Mouse (Mus musculus): ENCODE measurements around the gene Vamp1.

The Vamp1 gene

GRCm38 (mm10) chr6:125213129-125213528 is 2.2 kb upstream of the Vamp1 start:
- DNase-seq (ENCODE audit: low read depth, low spot score): no peak

- no peak for DNase-seq (ENCODE audit: low read depth, low spot score)
Measured at GRCm38 (mm10) chr6:125213715-125214114, 1.6 kb upstream of the Vamp1 start.

DNA sequence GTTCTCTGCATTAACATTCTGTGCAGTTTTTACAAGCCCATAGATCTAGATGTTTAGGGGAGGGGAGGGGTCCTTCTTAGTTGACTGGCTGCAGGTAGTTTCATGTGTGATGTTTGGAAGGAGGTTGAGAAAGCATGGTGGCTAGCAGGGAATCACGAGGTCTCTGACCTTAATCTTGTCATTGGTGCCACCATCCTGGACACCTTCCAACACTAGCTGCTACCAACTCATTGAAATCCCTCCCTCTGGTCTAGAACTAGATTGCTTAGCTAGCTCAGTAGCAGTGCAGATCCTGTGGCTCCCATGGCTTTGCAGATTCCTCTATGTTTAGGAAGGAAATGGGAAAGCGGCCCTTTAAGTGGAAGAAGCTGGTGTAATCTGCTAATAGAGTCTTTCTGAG is 1.5 kb downstream of the Vamp1 start:
- DNase-seq (ENCODE audit: low read depth, low spot score): no peak

- no peak for DNase-seq (ENCODE audit: low read depth, low spot score)
Measured at GRCm38 (mm10) chr6:125217899-125218298, 2.5 kb downstream of the Vamp1 start.

DNA sequence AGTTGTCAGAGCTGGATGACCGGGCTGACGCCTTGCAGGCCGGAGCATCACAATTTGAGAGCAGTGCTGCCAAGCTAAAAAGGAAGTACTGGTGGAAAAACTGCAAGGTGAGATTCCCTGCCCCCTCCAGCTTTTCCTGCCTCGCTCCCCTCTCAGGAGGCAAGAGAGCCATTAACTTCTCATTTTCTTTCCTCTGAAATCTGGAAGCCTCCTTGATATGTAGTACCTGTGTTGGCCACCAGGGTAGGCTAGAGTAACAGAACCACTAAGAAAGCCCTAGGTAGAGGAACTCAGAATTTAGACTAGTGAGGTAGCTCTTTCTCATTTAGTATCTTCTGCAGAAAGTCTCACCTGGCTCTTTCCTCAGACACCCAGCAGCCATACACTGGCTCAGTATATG is 3.6 kb downstream of the Vamp1 start:
- peak; percentile 88 for DNase-seq (ENCODE audit: low read depth, low spot score)

GRCm38 (mm10) chr6:125221115-125221745 is 5.9 kb downstream of the Vamp1 start:
- DNase-seq (ENCODE audit: low read depth, low spot score): peak; percentile 8

GRCm38 (mm10) chr6:125222146-125222545 is 6.8 kb downstream of the Vamp1 start:
- peak; percentile 90 for DNase-seq (ENCODE audit: low read depth, low spot score)

DNA sequence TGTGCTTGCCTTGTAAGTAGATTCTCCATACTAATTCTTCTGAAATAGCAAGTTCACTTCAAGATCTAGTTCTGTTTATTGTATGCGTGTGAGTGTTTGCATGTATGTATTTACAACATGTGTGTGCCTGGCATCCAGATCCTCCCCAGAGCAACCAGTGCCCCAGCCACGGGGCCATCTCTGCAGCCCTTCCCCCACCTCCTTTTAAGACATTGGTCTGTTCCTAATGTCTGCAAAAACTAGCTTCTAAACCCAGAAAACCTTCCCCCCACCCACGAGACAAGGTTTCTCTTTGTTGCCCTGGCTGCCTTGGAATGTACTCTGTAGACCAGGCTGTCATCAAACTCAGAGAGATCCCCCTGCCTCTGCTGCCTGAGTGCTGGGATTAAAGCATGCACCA is 7.2 kb downstream of the Vamp1 start:
- peak; percentile 52 for DNase-seq (ENCODE audit: low read depth, low spot score)

GRCm38 (mm10) chr6:125225518-125226115 is 10.3 kb downstream of the Vamp1 start:
- DNase-seq (ENCODE audit: low read depth, low spot score): peak; percentile 75

- DNase-seq (ENCODE audit: low read depth, low spot score): no peak
Measured at GRCm38 (mm10) chr6:125230571-125230970, 15.2 kb downstream of the Vamp1 start.

GRCm38 (mm10) chr6:125231117-125232044 is 16.0 kb downstream of the Vamp1 start, which contains the start of gene Tapbpl:
Gene Tapbpl, minus strand, starts transcription at chr6:125231860.
- DNase-seq (ENCODE audit: low read depth, low spot score): peak; percentile 76

GRCm38 (mm10) chr6:125232045-125232437 is 16.7 kb downstream of the Vamp1 start:
- DNase-seq (ENCODE audit: low read depth, low spot score): peak; percentile 51

DNA sequence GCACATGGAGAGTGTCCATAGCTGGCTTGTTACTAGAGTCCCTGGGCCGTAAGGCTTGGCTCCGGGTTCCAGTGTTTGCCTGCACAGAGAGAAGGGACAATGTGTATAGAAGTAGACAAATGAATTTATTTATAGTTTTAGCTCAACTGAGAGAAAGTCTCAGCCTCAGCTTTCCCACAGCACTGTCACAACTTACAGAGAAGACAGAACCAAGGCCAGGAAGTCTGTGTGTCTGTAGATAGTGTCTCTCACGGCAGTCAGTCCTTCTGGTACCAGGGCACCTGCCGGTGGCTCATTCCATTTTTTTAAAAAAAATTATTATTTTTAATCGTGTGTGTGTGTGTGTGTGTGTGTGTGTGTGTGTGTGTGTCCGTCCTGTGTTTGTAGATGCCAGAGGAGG is 17.2 kb downstream of the Vamp1 start:
- DNase-seq (ENCODE audit: low read depth, low spot score): no peak

DNA sequence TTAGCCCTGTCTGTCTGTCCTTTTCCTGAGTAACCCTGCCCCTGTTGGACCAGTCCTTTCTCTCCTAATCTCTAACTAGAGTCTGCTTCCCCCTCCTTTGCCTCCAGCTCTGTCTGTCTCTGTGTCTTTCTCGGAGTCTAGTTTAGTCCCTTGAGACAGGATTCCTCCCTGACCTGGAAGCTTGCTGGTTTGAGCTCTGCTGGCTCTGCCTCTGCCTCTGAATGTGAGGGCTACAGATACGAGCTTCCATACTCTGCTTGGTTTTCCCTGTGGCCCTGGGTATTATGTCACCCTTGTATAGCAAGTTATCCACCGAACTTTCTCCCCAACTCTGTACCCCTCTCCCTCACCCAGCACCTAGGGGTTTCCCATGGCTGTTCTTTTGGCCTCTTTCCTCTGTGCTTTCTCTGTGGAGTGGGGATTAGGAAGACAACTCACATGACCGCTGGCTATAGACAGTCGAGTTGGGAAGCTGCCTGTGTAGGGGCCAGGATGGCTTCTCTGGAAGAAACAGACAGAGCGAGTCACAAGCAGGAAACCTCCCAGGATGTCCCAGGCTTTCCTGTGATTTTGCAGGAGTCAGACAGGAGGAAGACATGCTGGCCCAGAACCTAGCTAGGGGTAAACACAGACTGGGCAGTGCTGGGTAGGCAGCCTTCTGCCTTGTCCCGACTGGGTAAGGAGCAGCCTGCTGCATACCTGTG is 18.6 kb downstream of the Vamp1 start:
- DNase-seq (ENCODE audit: low read depth, low spot score): no peak

GRCm38 (mm10) chr6:125234520-125234828 is 19.1 kb downstream of the Vamp1 start:
- DNase-seq (ENCODE audit: low read depth, low spot score): no peak

GRCm38 (mm10) chr6:125236341-125236740 is 21.0 kb downstream of the Vamp1 start:
- DNase-seq (ENCODE audit: low read depth, low spot score): no peak

- peak; percentile 76 for DNase-seq (ENCODE audit: low read depth, low spot score)
Measured at GRCm38 (mm10) chr6:125236782-125237181, 21.4 kb downstream of the Vamp1 start, which contains the start of gene Cd27. Gene Cd27, minus strand, starts transcription at chr6:125237010.

- peak; percentile 72 for DNase-seq (ENCODE audit: low read depth, low spot score)
Measured at GRCm38 (mm10) chr6:125237421-125237820, 22.1 kb downstream of the Vamp1 start.

DNA sequence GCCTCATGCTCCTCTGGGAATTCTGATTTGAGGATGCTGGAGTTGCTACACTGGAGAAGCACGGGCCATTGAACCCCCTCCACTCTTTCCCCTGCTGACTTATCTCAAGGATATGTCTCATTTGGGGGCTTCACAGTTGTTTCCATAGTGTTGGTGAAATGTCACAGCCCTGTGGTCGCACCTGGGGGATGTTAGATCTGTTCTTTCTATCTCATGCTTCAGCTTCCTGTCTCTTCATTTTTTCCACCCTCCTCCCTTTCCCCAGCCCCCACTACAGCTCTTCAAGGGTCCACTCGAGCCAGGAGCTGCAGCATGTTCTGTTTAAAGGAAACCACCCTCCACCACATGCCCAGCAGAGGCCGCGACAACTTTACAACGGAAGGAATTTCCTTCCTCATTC is 23.0 kb downstream of the Vamp1 start:
- peak; percentile 56 for DNase-seq (ENCODE audit: low read depth, low spot score)

DNA sequence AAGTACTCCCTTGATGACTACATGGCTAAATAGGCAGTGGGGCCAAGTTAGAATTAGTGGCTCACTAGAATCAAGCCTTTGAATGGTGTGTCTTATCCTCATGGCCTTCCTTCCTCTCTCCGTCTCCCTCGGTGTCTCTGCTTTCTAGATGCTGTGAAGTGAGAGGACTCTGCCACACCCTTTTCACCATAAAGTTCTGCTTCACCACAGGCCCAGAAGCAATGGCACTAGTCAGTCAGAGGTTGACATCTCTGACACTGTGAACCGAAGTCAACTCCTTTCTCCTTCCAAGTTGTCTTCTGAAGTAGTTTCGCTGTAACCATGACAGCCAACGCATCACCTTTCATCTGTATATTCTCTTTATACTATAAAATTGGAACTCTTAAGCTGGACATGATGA is 24.2 kb downstream of the Vamp1 start:
- peak; percentile 48 for DNase-seq (ENCODE audit: low read depth, low spot score)

DNA sequence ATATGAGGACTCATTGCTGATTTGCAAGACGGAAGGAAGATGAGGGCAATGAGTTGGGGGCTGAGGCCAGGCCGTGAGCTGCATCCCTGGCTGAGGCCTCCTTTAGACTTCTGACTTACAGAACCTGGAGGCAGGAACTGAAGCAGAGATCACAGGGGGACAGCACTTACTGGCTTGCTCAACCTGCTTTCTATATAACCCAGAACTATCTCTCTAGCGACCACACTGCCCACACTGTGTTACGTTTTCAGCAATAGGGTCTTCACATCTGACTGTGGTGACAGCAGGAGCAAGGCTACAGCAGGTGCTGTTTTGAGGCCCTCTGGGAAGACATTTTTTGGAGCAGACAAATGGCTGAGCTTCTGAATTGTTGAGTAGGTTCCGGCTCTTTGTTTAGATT is 25.3 kb downstream of the Vamp1 start:
- no peak for DNase-seq (ENCODE audit: low read depth, low spot score)

GRCm38 (mm10) chr6:125241566-125241965 is 26.2 kb downstream of the Vamp1 start:
- peak; percentile 85 for DNase-seq (ENCODE audit: low read depth, low spot score)

Data from CD4-positive, CD25-positive, alpha-beta regulatory T cell, adult 2 months (primary cell).